Mouse (Mus musculus) limb, embryonic 11.5 days (tissue): Measurements from ENCODE around the gene Sim2. TPM values are rescaled to one million over a fixed set of nuclear protein-coding genes. Genes with fewer than 3 reads are reported as not detected.

Source experiments
- ATAC-seq: fragments of 200-750 bp; cut with Nextera tagmentation; 2 replicates; pipeline ENCODE4 v1.8.0; 2017; ENCODE audit warnings: low read depth; ENCODE audit not compliant: insufficient number of reproducible peaks, low FRiP score, low TSS enrichment
- DNase-seq: peaks from one replicate; pipeline ENCODE4 v3.0.0-alpha.2; 2015; ENCODE audit warnings: low spot score
- H3K27ac ChIP-seq: fragments of 300-500 bp; sonication (generic); replicated peaks from 2 replicates; pipeline ENCODE4 v1.5.1; 2014; ENCODE audit warnings: low read depth, mild to moderate bottlenecking, low read length
- H3K27me3 ChIP-seq: fragments of 300-500 bp; sonication (generic); 2 replicates; pipeline ENCODE4 v1.6.1; 2014; ENCODE audit warnings: mild to moderate bottlenecking, low read length, mixed read lengths; ENCODE audit not compliant: control insufficient read depth, insufficient read depth
- H3K36me3 ChIP-seq: fragments of 300-500 bp; sonication (generic); 2 replicates; pipeline ENCODE4 v1.6.1; 2014; ENCODE audit warnings: mild to moderate bottlenecking, low read length, moderate library complexity, mixed read lengths; ENCODE audit not compliant: control insufficient read depth, insufficient read depth
- H3K4me1 ChIP-seq: fragments of 300-500 bp; sonication (generic); 2 replicates; pipeline ENCODE4 v1.6.1; 2014; ENCODE audit warnings: low read length, mixed read lengths; ENCODE audit not compliant: control insufficient read depth, insufficient read depth
- H3K4me2 ChIP-seq: fragments of 300-500 bp; sonication (generic); 2 replicates; pipeline ENCODE4 v1.6.1; 2014; ENCODE audit warnings: low read depth, mild to moderate bottlenecking, moderate library complexity; ENCODE audit not compliant: severe bottlenecking
- H3K4me3 ChIP-seq: fragments of 300-500 bp; sonication (generic); 2 replicates; pipeline ENCODE4 v1.5.1; 2014; ENCODE audit warnings: low read depth, low read length
- H3K9ac ChIP-seq: fragments of 300-500 bp; sonication (generic); 2 replicates; pipeline ENCODE4 v1.6.1; 2014; ENCODE audit warnings: mild to moderate bottlenecking, low read length
- H3K9me3 ChIP-seq: fragments of 300-500 bp; sonication (generic); 2 replicates; pipeline ENCODE4 v1.6.1; 2016; ENCODE audit warnings: low read length; ENCODE audit not compliant: control insufficient read depth
- WGBS: fragments of 180-500 bp; shearing (Covaris S2); extraction: QIAGEN DNeasy Blood & Tissue Kit; methylation state at CpG from one replicate; pipeline ENCODE4 v1.1.7; 2014; 5-methylcytosine and 5-hydroxymethylcytosine counted together
- polyA plus RNA-seq: library from polyadenylated mRNA; unstranded; fragments of >200 nt; fragmentation: Nextera tagmentation; extraction: Ambion mirVana; gene quantifications from 2 replicates; pipeline ENCODE4 v1.2.1, GENCODE M21; 2014

Sim2 gene
- polyA plus RNA-seq, 1 experiment from 2014 or later, result 2.6 TPM

GRCm38 (mm10) chr16:94126200-94126599 is 41.5 kb downstream of the Sim2 start:
- Histone ChIP-seq H3K36me3 (no peaks in the 10 kb centered on the region), H3K4me1 (peaks cover 11% of the 10 kb centered on the region; the same call in 1 of the 2 replicates), H3K4me3 (no peak overlapping the region), H3K27ac (no peak overlapping the region), H3K4me2 (no peak overlapping the region), H3K27me3 (peaks cover 53% of the 10 kb centered on the region), H3K9ac (no peak overlapping the region), H3K9me3 (no peaks in the 10 kb centered on the region)
- WGBS, result 44% methylated on average over 9 of the region's 9 CpGs
- ATAC-seq (no peak), DNase-seq (no peak)

GRCm38 (mm10) chr16:94128236-94128835 is 43.6 kb downstream of the Sim2 start:
- ATAC-seq, result no peak
- Histone ChIP-seq H3K4me2 (no peak overlapping the region), H3K27ac (no peak overlapping the region), H3K4me1 (peaks cover 8% of the 10 kb centered on the region; the same call in 1 of the 2 replicates), H3K4me3 (no peak overlapping the region), H3K9me3 (no peaks in the 10 kb centered on the region), H3K27me3 (peaks cover 32% of the 10 kb centered on the region), H3K36me3 (no peaks in the 10 kb centered on the region), H3K9ac (no peak overlapping the region)
- 64% methylated on average over 2 of the region's 2 CpGs for WGBS
- DNase-seq, result no peak

GRCm38 (mm10) chr16:94134218-94134617 is 49.5 kb downstream of the Sim2 start:
- no peaks in the 10 kb centered on the region for H3K27me3 ChIP-seq
- no peak for ATAC-seq
- no peak overlapping the region for H3K27ac ChIP-seq
- H3K9me3 ChIP-seq, result no peaks in the 10 kb centered on the region
- H3K4me1 ChIP-seq, result no peaks in the 10 kb centered on the region
- H3K4me3 ChIP-seq, result no peak overlapping the region
- DNase-seq, result no peak
- no peak overlapping the region for H3K4me2 ChIP-seq
- no peaks in the 10 kb centered on the region for H3K36me3 ChIP-seq
- 68% methylated on average over 10 of the region's 10 CpGs for WGBS
- H3K9ac ChIP-seq, result no peak overlapping the region

GRCm38 (mm10) chr16:94140746-94141145 is 56.0 kb downstream of the Sim2 start:
- H3K4me3 ChIP-seq, result no peak overlapping the region
- no peak for DNase-seq
- H3K27me3 ChIP-seq, result no peaks in the 10 kb centered on the region
- H3K27ac ChIP-seq, result no peak overlapping the region
- H3K4me2 ChIP-seq, result no peak overlapping the region
- no peak for ATAC-seq
- no peaks in the 10 kb centered on the region for H3K9me3 ChIP-seq
- H3K4me1 ChIP-seq, result peaks cover 15% of the 10 kb centered on the region
- H3K9ac ChIP-seq, result no peak overlapping the region
- H3K36me3 ChIP-seq, result no peaks in the 10 kb centered on the region
- WGBS, result 53% methylated on average over 10 of the region's 10 CpGs

- Histone ChIP-seq H3K9ac (no peak overlapping the region), H3K4me2 (no peak overlapping the region), H3K36me3 (no peaks in the 10 kb centered on the region), H3K27ac (no peak overlapping the region), H3K9me3 (no peaks in the 10 kb centered on the region), H3K4me1 (peaks cover 19% of the 10 kb centered on the region), H3K4me3 (no peak overlapping the region), H3K27me3 (peaks cover 2% of the 10 kb centered on the region; the same call in 1 of the 2 replicates)
- 10% methylated on average over 10 of the region's 10 CpGs for WGBS
- ATAC-seq, result peak; percentile 31; the same call in 1 of the 2 replicates
- peak; percentile 51 for DNase-seq
These were observed 58.6 kb downstream of the Sim2 start for GRCm38 (mm10) chr16:94143325-94143724.

GRCm38 (mm10) chr16:94148139-94148538 is 63.4 kb downstream of the Sim2 start:
- DNase-seq, result no peak
- H3K27me3 ChIP-seq, result peaks cover 2% of the 10 kb centered on the region; the same call in 1 of the 2 replicates
- no peaks in the 10 kb centered on the region for H3K36me3 ChIP-seq
- no peak overlapping the region for H3K4me3 ChIP-seq
- WGBS, result 45% methylated on average over 11 of the region's 11 CpGs
- H3K9ac ChIP-seq, result no peak overlapping the region
- no peak for ATAC-seq
- peaks cover 26% of the 10 kb centered on the region for H3K4me1 ChIP-seq
- no peak overlapping the region for H3K4me2 ChIP-seq
- H3K9me3 ChIP-seq, result no peaks in the 10 kb centered on the region
- H3K27ac ChIP-seq, result no peak overlapping the region

GRCm38 (mm10) chr16:94150125-94151103 is 65.7 kb downstream of the Sim2 start:
- Histone ChIP-seq H3K4me3 (no peak overlapping the region), H3K9ac (no peak overlapping the region), H3K36me3 (no peaks in the 10 kb centered on the region), H3K4me2 (no peak overlapping the region), H3K4me1 (peaks cover 33% of the 10 kb centered on the region), H3K9me3 (no peaks in the 10 kb centered on the region), H3K27me3 (peaks cover 5% of the 10 kb centered on the region; the same call in 1 of the 2 replicates), H3K27ac (no peak overlapping the region)
- no peak for ATAC-seq
- 72% methylated on average over 15 of the region's 15 CpGs for WGBS
- no peak for DNase-seq

- Histone ChIP-seq H3K9ac (no peak overlapping the region), H3K27me3 (peaks cover 4% of the 10 kb centered on the region; the same call in 1 of the 2 replicates), H3K36me3 (no peaks in the 10 kb centered on the region), H3K9me3 (no peaks in the 10 kb centered on the region), H3K4me3 (no peak overlapping the region), H3K4me2 (no peak overlapping the region; the same call in 1 of the 2 replicates), H3K4me1 (peaks cover 19% of the 10 kb centered on the region), H3K27ac (no peak overlapping the region)
- DNase-seq (no peak), ATAC-seq (no peak)
- 51% methylated on average over 14 of the region's 14 CpGs for WGBS
These were observed 70.4 kb downstream of the Sim2 start for GRCm38 (mm10) chr16:94155041-94155653.
